Mouse (Mus musculus) urinary bladder, postnatal 36 days (tissue): Measurements from ENCODE around the gene Arhgef19.

Experiments
- DNase-seq, 2 experiments: peaks; one replicate each; pipeline ENCODE4 v3.0.0; 2022; ENCODE audit warnings: low spot score in 2 of 2, mixed read lengths in 1 of 2

Gene Arhgef19

GRCm38 (mm10) chr4:141239388-141240125 is at the start of gene Arhgef19:
Gene Arhgef19 (plus strand): TSS chr4:141239499.
- DNase-seq: peak; percentile 88 to 94

- no peak for DNase-seq
Measured at GRCm38 (mm10) chr4:141191294-141191693, 48.0 kb upstream of the Arhgef19 start.

- DNase-seq: no peak
Measured at GRCm38 (mm10) chr4:141194553-141194952, 44.7 kb upstream of the Arhgef19 start.

GRCm38 (mm10) chr4:141196981-141197685 is 42.2 kb upstream of the Arhgef19 start:
- DNase-seq: no peak

- no peak for DNase-seq
Measured at GRCm38 (mm10) chr4:141197686-141198035, 41.6 kb upstream of the Arhgef19 start.

GRCm38 (mm10) chr4:141200906-141201305 is 38.4 kb upstream of the Arhgef19 start:
- DNase-seq: no peak

- no peak for DNase-seq
Measured at GRCm38 (mm10) chr4:141202192-141202591, 37.1 kb upstream of the Arhgef19 start.

- peak in 1 of 2 experiments; percentile 22 for DNase-seq
Measured at GRCm38 (mm10) chr4:141204580-141205061, 34.7 kb upstream of the Arhgef19 start.

- DNase-seq: no peak
Measured at GRCm38 (mm10) chr4:141207081-141207480, 32.2 kb upstream of the Arhgef19 start.

GRCm38 (mm10) chr4:141210524-141211219 is 28.6 kb upstream of the Arhgef19 start:
- DNase-seq: no peak

- no peak for DNase-seq
Measured at GRCm38 (mm10) chr4:141211646-141212045, 27.7 kb upstream of the Arhgef19 start.

- no peak for DNase-seq
Measured at GRCm38 (mm10) chr4:141212892-141213291, 26.4 kb upstream of the Arhgef19 start.

- DNase-seq: no peak
Measured at GRCm38 (mm10) chr4:141213342-141213741, 26.0 kb upstream of the Arhgef19 start.

- peak; percentile 93 to 94 for DNase-seq
Measured at GRCm38 (mm10) chr4:141213770-141214336, 25.4 kb upstream of the Arhgef19 start, which contains the start of gene Rsg1. Gene Rsg1 (plus strand): TSS chr4:141213956.

GRCm38 (mm10) chr4:141214337-141214851 is 24.9 kb upstream of the Arhgef19 start:
- no peak for DNase-seq

GRCm38 (mm10) chr4:141219583-141220213 is 19.6 kb upstream of the Arhgef19 start:
- DNase-seq: no peak

- DNase-seq: no peak
Measured at GRCm38 (mm10) chr4:141221848-141222247, 17.5 kb upstream of the Arhgef19 start.

- DNase-seq: no peak
Measured at GRCm38 (mm10) chr4:141222752-141223151, 16.5 kb upstream of the Arhgef19 start.

GRCm38 (mm10) chr4:141228687-141229086 is 10.6 kb upstream of the Arhgef19 start:
- DNase-seq: no peak

GRCm38 (mm10) chr4:141233196-141233595 is 6.1 kb upstream of the Arhgef19 start:
- no peak for DNase-seq

- DNase-seq: no peak
Measured at GRCm38 (mm10) chr4:141235537-141236111, 3.7 kb upstream of the Arhgef19 start.
